ENCODE assay signal across 13 mouse cellular contexts in the genomic region with DNA sequence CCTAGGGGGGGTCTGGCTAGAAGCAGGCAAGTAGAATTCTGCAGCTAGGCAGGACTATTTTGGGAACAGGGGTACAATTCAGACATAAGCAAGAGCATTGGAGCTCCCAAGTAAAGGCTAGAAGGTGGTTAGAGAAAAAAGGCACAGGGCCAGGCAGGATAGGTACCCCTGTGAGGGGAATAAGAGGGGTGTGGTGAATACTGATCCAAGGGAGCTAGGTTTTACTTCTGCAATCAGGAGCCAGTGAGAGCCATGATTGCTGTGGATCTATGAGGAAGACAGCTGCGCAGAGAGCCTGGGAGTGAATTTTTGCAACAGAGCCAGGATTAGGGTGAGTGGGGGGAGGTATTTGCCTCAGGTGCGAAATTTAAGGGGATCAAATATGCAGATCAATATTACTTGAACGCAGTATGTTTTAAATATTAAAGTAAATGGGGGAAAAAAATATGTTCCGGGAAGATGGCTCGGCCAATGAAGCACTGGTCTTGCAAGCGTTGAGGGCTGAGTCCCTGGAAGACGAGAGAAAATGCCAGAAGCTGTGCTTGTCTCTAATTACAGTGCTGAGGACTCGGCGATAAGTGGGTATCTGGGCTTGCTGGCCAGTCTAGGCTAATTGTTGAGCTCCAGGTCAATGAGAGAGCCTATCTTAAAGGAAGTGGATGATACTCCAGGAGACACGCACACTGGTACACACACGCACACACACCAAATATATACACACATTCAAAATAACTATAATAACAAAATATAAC. TPM values are rescaled to one million over a fixed set of nuclear protein-coding genes. Genes with fewer than 3 reads are reported as not detected.
A peak's percentile ranks its signal among the peaks of the same experiment; 100 is the strongest.
DNase-seq lines count a peak whose midpoint lies in the region; ATAC-seq and TF ChIP-seq lines count a peak whose summit lies in the region.
"Had no signal": no experiment of that assay in that cellular context is flagged by ENCODE, and none has a peak within 500 bp of the region (broad histone marks: within the 10 kb centered on the region; RNA-seq: fewer than 3 reads in every experiment).

No protein-coding gene starts in this region.

- H3K4me2 ChIP-seq in limb, embryonic 11.5 days (ENCODE audit: low read depth, severe bottlenecking) = no peak overlapping the region
- no peak overlapping the region for H3K4me2 ChIP-seq in midbrain, postnatal 0 days (ENCODE audit: low read depth, low read length, poor library complexity, severe bottlenecking)

- no peak for TF ChIP-seq CTCF in midbrain, postnatal 0 days (IDR thresholded peaks at IDR 0.05)

- no peaks in the 10 kb centered on the region; the same call in 1 of the 2 replicates for H3K9me3 ChIP-seq in limb, embryonic 11.5 days (ENCODE audit: control insufficient read depth, low read length)
- H3K9me3 ChIP-seq in limb, embryonic 10.5 days (replicated peaks) = no peaks in the 10 kb centered on the region
- no peaks in the 10 kb centered on the region for H3K9me3 ChIP-seq in forebrain, embryonic 10.5 days
- H3K9me3 ChIP-seq in midbrain, postnatal 0 days (ENCODE audit: low read length) = no peaks in the 10 kb centered on the region
- H3K9me3 ChIP-seq: G1E had no signal

- no peaks in the 10 kb centered on the region for H3K27me3 ChIP-seq in limb, embryonic 11.5 days (ENCODE audit: control insufficient read depth, insufficient read depth, low read length)
- no peaks in the 10 kb centered on the region for H3K27me3 ChIP-seq in limb, embryonic 10.5 days (ENCODE audit: low read depth, poor library complexity, severe bottlenecking)
- H3K27me3 ChIP-seq in forebrain, embryonic 10.5 days (ENCODE audit: poor library complexity, severe bottlenecking) = no peaks in the 10 kb centered on the region
- no peaks in the 10 kb centered on the region for H3K27me3 ChIP-seq in midbrain, postnatal 0 days (ENCODE audit: insufficient read depth, low read length)

- peaks cover 30% of the 10 kb centered on the region for H3K4me1 ChIP-seq in limb, embryonic 11.5 days (ENCODE audit: control insufficient read depth, insufficient read depth, low read length)
- peaks cover 60% of the 10 kb centered on the region for H3K4me1 ChIP-seq in limb, embryonic 10.5 days
- H3K4me1 ChIP-seq in forebrain, embryonic 10.5 days = peaks cover 83% of the 10 kb centered on the region
- peaks cover 12% of the 10 kb centered on the region; the same call in 1 of the 2 replicates for H3K4me1 ChIP-seq in midbrain, postnatal 0 days (ENCODE audit: insufficient read depth, low read length)

- no peak overlapping the region for H3K4me3 ChIP-seq in limb, embryonic 11.5 days (ENCODE audit: low read depth, low read length)
- H3K4me3 ChIP-seq in limb, embryonic 10.5 days = no peak overlapping the region
- H3K4me3 ChIP-seq in forebrain, embryonic 10.5 days = peak overlapping the region; percentile 2; the same call in 1 of the 2 replicates
- no peak overlapping the region for H3K4me3 ChIP-seq in midbrain, postnatal 0 days (ENCODE audit: low read depth, low read length)

- DNase-seq in limb, embryonic 11.5 days (ENCODE audit: low spot score) = no peak
- no peak for DNase-seq in limb, embryonic 10.5 days (ENCODE audit: low spot score)
- DNase-seq in forebrain, embryonic 10.5 days (ENCODE audit: extremely low spot score, low spot score) = no peak
- DNase-seq in liver = peak; percentile 28
- DNase-seq in midbrain, postnatal 0 days (ENCODE audit: low spot score) = no peak
- no peak for DNase-seq in cerebellum, postnatal 14 days
- no peak for DNase-seq in kidney, adult 18-20 months
- no peak for DNase-seq in urinary bladder, postnatal 25 days (ENCODE audit: low spot score)
- DNase-seq: adrenal gland, postnatal 14 days; cerebellum, postnatal 36 days; kidney, postnatal 10 days; lung, postnatal 14 days had no signal

- 80% methylated on average over 11 of the region's 11 CpGs for WGBS in limb, embryonic 11.5 days
- WGBS in limb, embryonic 10.5 days = 79% methylated on average over 11 of the region's 11 CpGs
- WGBS in forebrain, embryonic 10.5 days = 64% methylated on average over 11 of the region's 11 CpGs
- WGBS in midbrain, postnatal 0 days = 60% methylated on average over 11 of the region's 11 CpGs

- no peak overlapping the region for H3K9ac ChIP-seq in limb, embryonic 11.5 days (ENCODE audit: low read length)
- no peak overlapping the region; the same call in 1 of the 2 replicates for H3K9ac ChIP-seq in midbrain, postnatal 0 days (replicated peaks; ENCODE audit: low read length, poor library complexity, severe bottlenecking)

- no peaks in the 10 kb centered on the region for H3K36me3 ChIP-seq in limb, embryonic 11.5 days (ENCODE audit: control insufficient read depth, insufficient read depth, low read length)
- no peaks in the 10 kb centered on the region for H3K36me3 ChIP-seq in limb, embryonic 10.5 days
- H3K36me3 ChIP-seq in forebrain, embryonic 10.5 days (replicated peaks) = no peaks in the 10 kb centered on the region
- H3K36me3 ChIP-seq in midbrain, postnatal 0 days (ENCODE audit: insufficient read depth, low read length) = no peaks in the 10 kb centered on the region

- H3K27ac ChIP-seq in limb, embryonic 11.5 days (replicated peaks; ENCODE audit: low read depth, low read length) = peak overlapping the region; percentile 49
- no peak overlapping the region for H3K27ac ChIP-seq in limb, embryonic 10.5 days
- peak overlapping the region; percentile 91 for H3K27ac ChIP-seq in forebrain, embryonic 10.5 days
- peak overlapping the region; percentile 8; the same call in 1 of the 2 replicates for H3K27ac ChIP-seq in midbrain, postnatal 0 days (ENCODE audit: low read depth, low read length)

- ATAC-seq in limb, embryonic 11.5 days (ENCODE audit: insufficient number of reproducible peaks, low FRiP score, low TSS enrichment, low read depth) = no peak
- ATAC-seq in midbrain, postnatal 0 days (ENCODE audit: low FRiP score) = no peak

RNA-seq across cellular contexts. Expression of gene Pitpnc1, which starts 55.3 kb away (rescaled TPM):
- 35.3 and 39.9 TPM in 2 replicates for polyA plus RNA-seq in limb, embryonic 11.5 days (2014; fragmentation: Nextera tagmentation; extraction: Ambion mirVana)
- 31.6 and 37.1 TPM in 2 replicates for polyA plus RNA-seq in limb, embryonic 10.5 days (2016; fragmentation: Nextera tagmentation; extraction: Ambion mirVana)
- 26.8 and 32.0 TPM in 2 replicates for polyA plus RNA-seq in forebrain, embryonic 10.5 days (2016; fragmentation: Nextera tagmentation; extraction: Ambion mirVana)
- total RNA-seq in midbrain, postnatal 0 days (2014; rRNA removed) = 54.8 and 56.5 TPM in 2 replicates
- polyA plus RNA-seq in midbrain, postnatal 0 days (2015; fragmentation: Nextera tagmentation; extraction: Ambion mirVana) = 50.5 and 54.0 TPM in 2 replicates
